Mouse (Mus musculus) MEL (cell line): ENCODE measurements around the gene Mthfd2l.

ENCODE experiments used
- CTCF ChIP-seq, 3 experiments: IDR thresholded peaks in 2 of 3; conservative IDR thresholded peaks in 1 of 3; 2 replicates each; pipeline ENCODE4 v1.5.1; 2011 to 2012; ENCODE audit warnings: low read length in 3 of 3, low read depth in 2 of 3, mild to moderate bottlenecking in 2 of 3, improper control_type of control experiment in 1 of 3, inconsistent platforms in 1 of 3, mixed read lengths in 1 of 3, moderate library complexity in 1 of 3; ENCODE audit not compliant: control insufficient read depth in 1 of 3, insufficient read depth in 1 of 3, poor library complexity in 1 of 3, severe bottlenecking in 1 of 3
- EP300 ChIP-seq, 2 experiments: IDR thresholded peaks; 2 replicates each; pipeline ENCODE4 v1.6.1; 2011; ENCODE audit warnings: improper control_type of control experiment in 2 of 2, low read length in 2 of 2, low read depth in 1 of 2, mild to moderate bottlenecking in 1 of 2
- ETS1 ChIP-seq: IDR thresholded peaks from 2 replicates; pipeline ENCODE4 v1.6.1; 2012; ENCODE audit warnings: low read depth, mild to moderate bottlenecking, inconsistent platforms, low read length, improper control_type of control experiment, moderate library complexity
- KAT2A ChIP-seq: conservative IDR thresholded peaks from 2 replicates; pipeline ENCODE4 v1.6.1; 2012; ENCODE audit warnings: low read depth, low read length, improper control_type of control experiment, inconsistent platforms
- MAZ ChIP-seq: IDR thresholded peaks from 2 replicates; pipeline ENCODE4 v1.6.1; 2012; ENCODE audit warnings: low read depth, mild to moderate bottlenecking, inconsistent platforms, low read length, improper control_type of control experiment
- NELFE ChIP-seq: IDR thresholded peaks from 2 replicates; pipeline ENCODE4 v1.6.1; 2011; ENCODE audit warnings: low read depth, low read length, improper control_type of control experiment
- POLR2A ChIP-seq, 2 experiments: IDR thresholded peaks; 2 replicates each; pipeline ENCODE4 v1.6.1; 2011 to 2012; ENCODE audit warnings: low read length in 2 of 2, mild to moderate bottlenecking in 2 of 2, control low read depth in 1 of 2, improper control_type of control experiment in 1 of 2, low read depth in 1 of 2, moderate library complexity in 1 of 2; ENCODE audit not compliant: control insufficient read depth in 1 of 2, insufficient read depth in 1 of 2, poor library complexity in 1 of 2
- TBP ChIP-seq: IDR thresholded peaks from 2 replicates; pipeline ENCODE4 v1.8.0; 2011; ENCODE audit warnings: low read depth, low read length, improper control_type of control experiment
- ZC3H11A ChIP-seq: IDR thresholded peaks from 2 replicates; pipeline ENCODE4 v1.6.1; 2012; ENCODE audit warnings: low read depth, mild to moderate bottlenecking, inconsistent platforms, low read length, improper control_type of control experiment

DNA sequence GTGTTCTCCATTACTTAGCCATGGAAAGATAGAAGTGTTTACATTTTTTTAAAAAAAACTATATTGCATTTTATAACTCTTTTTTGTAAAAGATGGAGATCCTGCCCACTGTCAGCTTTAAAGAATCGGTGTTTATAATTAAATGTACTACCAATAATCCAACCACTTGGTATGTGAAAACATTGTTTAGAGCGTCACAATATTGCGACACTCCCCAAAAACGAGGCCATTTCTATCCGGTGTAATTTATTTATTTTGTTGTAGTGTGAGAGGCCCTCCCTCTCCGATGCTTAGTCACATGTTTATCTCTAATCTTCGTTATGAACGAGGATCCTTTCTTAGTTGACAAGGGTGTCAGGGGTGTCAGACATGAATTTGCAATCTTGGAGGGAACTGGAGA is 117.5 kb downstream of the Mthfd2l start:
- no peak for TF ChIP-seq NELFE
- TF ChIP-seq POLR2A (IDR thresholded peaks at IDR 0.05; ENCODE audit: control insufficient read depth in 1 of 2, insufficient read depth in 1 of 2, low read depth in 1 of 2, low read length in 2 of 2, poor library complexity in 1 of 2): no peak
- TF ChIP-seq EP300 (IDR thresholded peaks at IDR 0.05; ENCODE audit: low read depth in 1 of 2, low read length in 2 of 2): no peak
- TF ChIP-seq CTCF (IDR thresholded peaks at IDR 0.05 in 2 of 3, conservative IDR thresholded peaks at IDR 0.05 in 1 of 3; ENCODE audit: control insufficient read depth in 1 of 3, insufficient read depth in 1 of 3, low read depth in 2 of 3, low read length in 3 of 3, poor library complexity in 1 of 3, severe bottlenecking in 1 of 3): no peak
- TF ChIP-seq ETS1: no peak
- TF ChIP-seq ZC3H11A: no peak
- TF ChIP-seq MAZ: no peak
- TF ChIP-seq KAT2A: no peak
- TF ChIP-seq TBP: no peak
